Mouse (Mus musculus) left cerebral cortex, postnatal 36 days (tissue): ENCODE measurements around the gene Aagab. TPM values are rescaled to one million over a fixed set of nuclear protein-coding genes. Genes with fewer than 3 reads are reported as not detected.

Experiments
- DNase-seq, 2 experiments: peaks; one replicate each; pipeline ENCODE4 v3.0.0; 2021 to 2022; ENCODE audit warnings: low spot score in 2 of 2, mixed read lengths in 1 of 2
- intact Hi-C: fragments of 180-260 bp; cut with DNase I; formaldehyde crosslinking; loops from one replicate; pipeline ENCODE4 v1.15.1; 2025
- total RNA-seq, 2 experiments: library from RNA; stranded (reverse); gene quantifications; 2 replicates each; pipeline ENCODE4 v1.2.3; 2021

The Aagab gene
- total RNA-seq, 2 experiments from 2014 or later: 44.8 to 51.7 TPM

GRCm38 (mm10) chr9:63595652-63596051 is 6.8 kb upstream of the Aagab start:
- no peak for DNase-seq
- intact Hi-C loops: no loop called here

DNA sequence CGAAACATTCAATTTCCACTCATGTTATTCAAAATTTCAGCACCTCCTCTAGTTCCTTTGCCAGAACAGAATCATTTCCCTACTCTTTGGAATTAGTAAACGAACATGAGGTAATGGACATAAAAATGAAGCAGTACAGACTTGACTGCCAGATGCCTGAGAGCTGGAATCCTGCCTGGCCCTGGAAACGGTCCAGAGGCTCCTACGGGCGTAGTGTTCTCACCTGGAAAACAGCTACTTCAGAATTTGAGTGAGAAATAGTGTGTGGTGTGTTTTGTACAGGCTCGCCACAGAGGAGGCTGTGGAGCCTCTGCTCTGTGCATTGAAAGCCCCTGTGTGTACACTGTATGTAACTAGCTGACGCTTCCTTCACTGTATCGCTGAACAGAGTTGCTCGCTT is 5.8 kb upstream of the Aagab start:
- intact Hi-C loops: no loop called here

DNA sequence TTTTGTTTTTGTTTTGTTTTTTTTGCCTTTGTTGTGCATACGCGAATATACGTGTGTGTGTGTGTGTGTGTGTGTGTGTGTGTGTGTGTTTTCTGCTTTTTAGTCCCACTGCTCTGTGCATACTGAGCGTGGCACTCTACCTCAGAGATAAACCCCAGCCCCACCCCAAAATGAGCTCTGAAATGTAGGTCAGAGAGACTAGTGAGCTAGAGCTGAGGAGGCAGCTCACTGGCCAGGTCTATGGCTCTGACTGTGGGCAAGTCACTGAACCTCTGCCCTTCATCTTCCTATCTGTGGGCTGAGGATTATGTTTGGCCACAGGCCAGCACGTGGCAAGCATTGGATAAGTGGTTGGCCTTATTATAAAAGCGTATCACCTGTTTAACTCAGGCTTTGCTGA is 1.4 kb downstream of the Aagab start:
- no peak for DNase-seq
- intact Hi-C loops: loop anchor here (5.0 kb wide), 1 partner anchor 467 kb away; no protein-coding TSS in a partner anchor

More for the DNA sequence above, 5.8 kb upstream of the Aagab start:
- peak in 1 of 2 experiments; percentile 48 for DNase-seq

DNA sequence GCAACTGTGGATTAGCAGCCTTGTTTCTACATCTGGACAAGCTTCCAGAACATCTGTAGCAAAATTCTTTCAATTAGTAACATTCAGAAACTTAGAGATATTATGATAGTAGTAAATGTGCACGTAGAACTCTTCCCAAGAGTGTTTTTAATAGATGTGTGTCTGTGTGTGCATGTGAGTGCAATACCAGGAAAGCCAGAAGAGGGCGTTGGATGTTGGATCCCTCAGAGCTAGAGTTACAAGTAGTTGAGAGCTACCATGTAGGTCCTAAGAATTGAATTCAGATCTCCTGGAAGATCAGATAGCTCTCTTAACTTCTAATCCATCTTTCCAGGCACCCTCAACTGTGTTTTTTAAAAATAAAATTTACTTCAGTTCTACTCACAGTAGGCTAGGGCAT is 4.1 kb downstream of the Aagab start:
- DNase-seq: no peak
- intact Hi-C loops: no loop called here

- no peak for DNase-seq
- intact Hi-C loops: no loop called here
These were observed 5.5 kb downstream of the Aagab start for GRCm38 (mm10) chr9:63608006-63608405.

DNA sequence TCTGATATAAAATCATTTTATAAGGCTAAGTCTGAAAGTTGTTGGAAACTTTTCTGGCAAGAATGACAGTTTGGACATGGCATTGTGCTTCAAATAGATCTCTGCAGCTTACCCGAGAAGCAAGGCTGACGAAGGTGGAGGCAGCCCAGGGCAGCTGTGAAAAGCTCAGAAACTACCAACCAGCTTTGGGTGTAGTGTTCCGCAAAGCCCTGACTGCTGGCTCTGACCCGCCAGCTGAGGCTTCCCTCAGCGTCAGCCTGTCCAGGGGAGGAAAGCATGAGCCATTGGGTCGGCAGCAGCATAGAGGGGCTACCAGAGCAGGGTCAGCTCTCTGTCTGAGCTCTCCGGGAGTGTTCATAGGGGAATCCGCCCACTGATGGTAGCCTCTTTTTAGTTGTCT is 6.8 kb downstream of the Aagab start:
- no peak for DNase-seq
- intact Hi-C loops: no loop called here

DNA sequence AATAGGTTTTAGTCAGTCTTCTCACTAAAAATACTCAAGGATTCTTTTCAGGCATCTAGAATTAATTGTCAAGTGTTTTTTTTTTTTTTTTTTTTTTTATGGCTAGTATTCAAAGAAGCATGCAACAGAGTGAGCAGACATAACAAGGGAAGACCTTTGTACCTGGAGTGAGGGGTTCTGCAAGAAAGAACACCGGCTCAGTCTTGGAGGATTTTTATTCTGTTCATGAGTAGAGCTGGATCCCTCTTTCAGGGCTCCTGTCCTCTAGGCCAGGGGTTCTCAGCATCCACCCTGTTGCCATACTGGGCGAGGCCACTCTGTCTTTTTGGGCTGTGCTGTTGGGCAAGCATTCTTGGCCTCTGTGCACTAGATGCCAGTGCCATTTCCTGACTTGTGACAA is 7.3 kb downstream of the Aagab start:
- no peak for DNase-seq
- intact Hi-C loops: no loop called here

- intact Hi-C loops: no loop called here
- DNase-seq: no peak
These were observed 7.8 kb downstream of the Aagab start for GRCm38 (mm10) chr9:63610231-63610630.

- DNase-seq: no peak
- intact Hi-C loops: no loop called here
These were observed 8.4 kb downstream of the Aagab start for GRCm38 (mm10) chr9:63610841-63611366.

- intact Hi-C loops: no loop called here
- DNase-seq: no peak
These were observed 9.5 kb downstream of the Aagab start for GRCm38 (mm10) chr9:63611967-63612366.

DNA sequence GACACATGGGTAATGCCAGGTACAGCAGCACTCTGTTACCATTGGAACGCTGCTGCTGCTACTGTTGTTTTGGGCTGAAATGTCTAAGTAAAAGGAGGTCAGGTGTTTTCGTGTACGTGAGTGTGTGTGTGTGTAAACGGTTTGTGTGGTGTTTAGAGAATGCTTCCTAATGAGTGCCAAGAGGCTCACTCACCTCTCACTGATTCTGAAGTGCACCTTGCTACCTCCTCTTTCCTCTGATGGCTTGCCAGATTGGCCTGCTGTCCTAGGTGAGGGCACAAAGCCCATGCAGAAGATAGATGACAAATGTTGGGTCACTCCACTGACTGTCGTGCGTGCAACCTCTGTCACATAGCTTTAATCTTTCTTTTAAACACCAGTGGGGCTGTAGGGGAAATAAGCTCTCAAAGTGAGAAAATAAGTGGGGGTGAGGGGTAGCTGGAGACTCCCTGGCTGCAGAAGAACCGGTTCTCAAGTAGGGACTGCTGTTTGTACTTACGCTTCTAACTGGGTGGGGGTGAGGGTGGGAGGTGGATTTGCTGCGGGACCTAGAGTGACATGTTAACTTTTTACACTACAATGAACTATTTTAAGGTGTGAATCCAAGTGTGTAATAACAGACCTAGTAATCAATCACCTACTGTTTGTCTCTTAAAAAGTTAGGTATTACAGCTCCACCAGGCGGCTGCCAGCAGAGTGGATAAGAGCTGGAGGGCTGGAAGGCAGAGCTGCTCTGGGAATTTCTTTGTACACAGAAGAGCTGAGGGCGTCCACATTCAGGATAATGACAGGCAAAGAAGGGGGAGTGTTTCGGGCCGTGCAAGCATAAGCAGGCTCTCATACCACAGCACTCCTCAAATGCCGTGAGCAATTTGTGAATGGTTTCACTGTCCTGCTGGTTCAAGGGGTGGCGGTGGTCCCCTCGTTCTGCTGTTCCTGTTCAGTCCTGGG is 10.4 kb downstream of the Aagab start:
- intact Hi-C loops: no loop called here

DNA sequence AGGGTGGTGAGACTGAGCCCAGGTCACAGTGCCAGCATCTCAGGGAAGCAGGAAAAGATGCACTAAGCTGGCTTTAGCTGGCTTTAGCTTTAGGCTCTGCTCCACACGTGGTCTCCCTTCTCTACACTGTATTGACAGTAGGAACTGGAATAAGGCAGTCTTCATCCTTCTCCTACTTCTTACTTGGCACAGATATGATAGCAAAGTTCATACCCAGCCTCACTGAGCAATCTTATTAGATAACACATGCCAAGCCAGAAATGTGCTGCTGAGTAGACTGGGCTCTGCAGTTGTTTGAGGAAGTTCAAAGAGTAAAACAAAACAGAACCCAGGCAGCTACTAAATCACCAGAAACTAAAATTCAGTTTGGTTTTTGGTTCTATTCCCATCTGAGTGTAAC is 11.1 kb downstream of the Aagab start:
- no peak for DNase-seq
- intact Hi-C loops: no loop called here

More for the DNA sequence above, 10.4 kb downstream of the Aagab start:
- DNase-seq: no peak

- intact Hi-C loops: no loop called here
- DNase-seq: no peak
These were observed 11.8 kb downstream of the Aagab start for GRCm38 (mm10) chr9:63614018-63614985.

DNA sequence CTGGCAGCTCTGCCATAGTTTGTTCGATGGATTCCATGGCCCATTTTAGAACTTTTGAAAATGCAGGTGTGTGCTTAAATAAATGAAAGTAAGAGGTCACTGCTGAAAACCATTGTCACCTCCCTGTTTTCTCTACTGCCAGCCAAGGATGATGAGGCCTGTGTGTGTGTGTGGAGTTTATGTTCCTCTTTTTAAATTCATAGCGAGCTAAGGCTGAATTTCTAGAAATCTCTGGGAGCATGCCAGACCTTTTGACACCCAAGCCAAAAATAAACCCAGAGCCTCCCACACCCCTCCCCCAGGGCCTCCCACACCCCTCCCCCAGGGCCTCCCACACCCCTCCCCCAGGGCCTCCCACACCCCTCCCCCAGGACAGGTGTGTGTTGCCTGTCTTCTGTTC is 15.5 kb downstream of the Aagab start:
- no peak for DNase-seq
- intact Hi-C loops: no loop called here

GRCm38 (mm10) chr9:63623895-63624569 is 21.6 kb downstream of the Aagab start:
- intact Hi-C loops: no loop called here

DNA sequence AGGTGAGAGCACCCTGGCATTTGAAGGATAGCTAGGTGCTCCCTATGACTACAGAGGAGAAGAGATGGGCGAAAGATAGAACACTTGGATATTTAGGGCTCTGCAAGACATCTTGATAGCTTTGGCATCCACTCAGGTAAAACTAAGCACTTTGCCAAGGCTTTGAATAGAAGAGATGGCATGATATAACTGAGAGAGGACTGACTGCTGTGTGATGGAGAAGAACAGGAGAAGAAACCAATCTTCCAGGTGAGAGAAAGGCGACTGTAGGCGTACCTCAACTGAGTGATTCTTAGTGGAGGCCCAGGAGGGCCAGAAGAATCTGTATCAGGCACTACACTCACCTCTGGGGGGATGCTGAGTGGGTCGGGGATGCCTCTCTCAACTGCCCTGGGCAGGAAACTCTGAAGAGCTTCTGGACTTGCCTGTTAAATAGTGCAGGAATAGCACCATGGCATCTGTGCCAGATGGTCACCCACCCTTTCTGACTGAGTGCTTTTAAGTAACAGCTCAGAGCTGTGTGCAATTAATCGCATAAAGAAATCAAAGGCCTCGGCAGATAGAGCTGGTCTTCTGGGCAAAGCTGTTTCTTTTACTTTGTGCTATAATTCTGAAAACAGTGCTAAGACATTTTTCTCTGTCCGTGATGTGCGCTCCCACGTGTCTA is 22.8 kb downstream of the Aagab start:
- intact Hi-C loops: no loop called here
- DNase-seq: no peak

More at GRCm38 (mm10) chr9:63623895-63624569, 21.6 kb downstream of the Aagab start:
- no peak for DNase-seq

GRCm38 (mm10) chr9:63632045-63632444 is 29.6 kb downstream of the Aagab start:
- no peak for DNase-seq
- intact Hi-C loops: loop anchor here (5.0 kb wide), 1 partner anchor 210 kb away; no protein-coding TSS in a partner anchor

DNA sequence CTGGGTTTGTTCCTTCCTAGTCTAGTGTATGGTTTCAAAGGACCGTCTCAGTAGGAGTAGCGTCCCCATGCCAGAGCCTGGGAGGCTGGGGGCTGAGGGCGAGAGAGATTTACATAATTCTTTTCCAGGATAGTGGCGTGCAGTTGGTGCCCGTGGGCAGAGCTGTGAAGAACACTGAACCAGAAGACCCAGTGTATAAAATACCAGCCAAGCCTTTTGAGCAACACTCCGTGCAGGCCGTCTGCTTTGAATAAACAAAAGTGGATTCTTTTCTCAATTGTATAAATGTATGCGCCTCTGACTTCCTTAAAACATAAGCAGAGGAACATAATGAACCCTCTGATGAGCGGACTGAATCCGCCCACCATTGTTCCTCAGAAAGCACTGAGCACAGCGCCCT is 30.5 kb downstream of the Aagab start:
- intact Hi-C loops: loop anchor here (5.0 kb wide), 1 partner anchor 209 kb away; no protein-coding TSS in a partner anchor
- peak; percentile 74 to 77 for DNase-seq

GRCm38 (mm10) chr9:63633334-63633733 is 30.9 kb downstream of the Aagab start:
- DNase-seq: no peak

More at GRCm38 (mm10) chr9:63633334-63633733, 30.9 kb downstream of the Aagab start:
- intact Hi-C loops: loop anchor here (5.0 kb wide), 1 partner anchor 209 kb away; no protein-coding TSS in a partner anchor
